Mouse (Mus musculus): Measurements from ENCODE around the gene Reln. TPM values are rescaled to one million over a fixed set of nuclear protein-coding genes. Genes with fewer than 3 reads are reported as not detected.

Gene Reln
- polyA plus RNA-seq, 1 experiment from 2014 or later = 45.8 TPM

- no peak for ATAC-seq (ENCODE audit: low read depth)
- no peaks in the 10 kb centered on the region for H3K4me1 ChIP-seq (replicated peaks)
- no peaks in the 10 kb centered on the region for H3K36me3 ChIP-seq
- no peak overlapping the region for H3K4me2 ChIP-seq
- no peak overlapping the region for H3K27ac ChIP-seq (replicated peaks)
- H3K9me3 ChIP-seq = no peaks in the 10 kb centered on the region
- 64% methylated on average over 6 of the region's 6 CpGs for WGBS
- no peak overlapping the region for H3K9ac ChIP-seq
- no peak overlapping the region for H3K4me3 ChIP-seq
- H3K27me3 ChIP-seq = no peaks in the 10 kb centered on the region
Observed at GRCm38 (mm10) chr5:22080468-22080986, 264.0 kb downstream of the Reln start.

- Histone ChIP-seq H3K27me3 (no peaks in the 10 kb centered on the region), H3K4me1 (replicated peaks) (peaks cover 4% of the 10 kb centered on the region), H3K4me2 (no peak overlapping the region), H3K9ac (no peak overlapping the region), H3K4me3 (no peak overlapping the region), H3K9me3 (no peaks in the 10 kb centered on the region), H3K27ac (replicated peaks) (no peak overlapping the region), H3K36me3 (no peaks in the 10 kb centered on the region)
- ATAC-seq (ENCODE audit: low read depth) = no peak
- WGBS = 56% methylated on average over 5 of the region's 5 CpGs
Observed at GRCm38 (mm10) chr5:22074971-22075370, 269.5 kb downstream of the Reln start.

- Histone ChIP-seq H3K4me3 (no peak overlapping the region), H3K27me3 (no peaks in the 10 kb centered on the region), H3K4me1 (replicated peaks) (peaks cover 4% of the 10 kb centered on the region), H3K9ac (no peak overlapping the region), H3K36me3 (no peaks in the 10 kb centered on the region), H3K27ac (replicated peaks) (no peak overlapping the region), H3K4me2 (no peak overlapping the region), H3K9me3 (no peaks in the 10 kb centered on the region)
- 61% methylated on average over 6 of the region's 6 CpGs for WGBS
- ATAC-seq (ENCODE audit: low read depth) = no peak
Observed at GRCm38 (mm10) chr5:22072591-22072990, 271.9 kb downstream of the Reln start.

- Histone ChIP-seq H3K36me3 (no peaks in the 10 kb centered on the region), H3K27ac (replicated peaks) (no peak overlapping the region), H3K9ac (no peak overlapping the region), H3K4me2 (no peak overlapping the region), H3K4me3 (no peak overlapping the region), H3K27me3 (no peaks in the 10 kb centered on the region), H3K4me1 (replicated peaks) (no peaks in the 10 kb centered on the region), H3K9me3 (no peaks in the 10 kb centered on the region)
- no peak for ATAC-seq (ENCODE audit: low read depth)
- 91% methylated on average over 6 of the region's 6 CpGs for WGBS
Observed at GRCm38 (mm10) chr5:22059251-22059650, 285.3 kb downstream of the Reln start.

GRCm38 (mm10) chr5:22041825-22042224, 302.7 kb downstream of the Reln start:
- ATAC-seq (ENCODE audit: low read depth) = no peak
- Histone ChIP-seq H3K27ac (replicated peaks) (no peak overlapping the region), H3K9me3 (no peaks in the 10 kb centered on the region), H3K4me2 (no peak overlapping the region), H3K4me1 (replicated peaks) (peaks cover 14% of the 10 kb centered on the region; the same call in 1 of the 2 replicates), H3K27me3 (no peaks in the 10 kb centered on the region), H3K36me3 (no peaks in the 10 kb centered on the region), H3K9ac (no peak overlapping the region), H3K4me3 (no peak overlapping the region)
- 90% methylated on average over 6 of the region's 6 CpGs for WGBS

GRCm38 (mm10) chr5:22039375-22040149, 304.9 kb downstream of the Reln start:
- no peak overlapping the region for H3K4me2 ChIP-seq
- H3K27ac ChIP-seq (replicated peaks) = no peak overlapping the region
- no peaks in the 10 kb centered on the region for H3K27me3 ChIP-seq
- 76% methylated on average over 12 of the region's 12 CpGs for WGBS
- H3K9me3 ChIP-seq = no peaks in the 10 kb centered on the region
- no peak for ATAC-seq (ENCODE audit: low read depth)
- no peak overlapping the region for H3K4me3 ChIP-seq
- H3K4me1 ChIP-seq (replicated peaks) = peaks cover 10% of the 10 kb centered on the region
- no peaks in the 10 kb centered on the region for H3K36me3 ChIP-seq
- H3K9ac ChIP-seq = no peak overlapping the region

- WGBS = 20% methylated on average over 8 of the region's 8 CpGs
- no peaks in the 10 kb centered on the region for H3K27me3 ChIP-seq
- H3K36me3 ChIP-seq = no peaks in the 10 kb centered on the region
- no peak overlapping the region for H3K4me3 ChIP-seq
- H3K9me3 ChIP-seq = no peaks in the 10 kb centered on the region
- no peak for ATAC-seq (ENCODE audit: low read depth)
- H3K4me1 ChIP-seq (replicated peaks) = peaks cover 42% of the 10 kb centered on the region
- H3K4me2 ChIP-seq = no peak overlapping the region
- H3K9ac ChIP-seq = no peak overlapping the region
- no peak overlapping the region for H3K27ac ChIP-seq (replicated peaks)
Observed at GRCm38 (mm10) chr5:22035201-22035600, 309.3 kb downstream of the Reln start.

GRCm38 (mm10) chr5:22033039-22033438, 311.5 kb downstream of the Reln start:
- H3K9ac ChIP-seq = no peak overlapping the region
- WGBS = 31% methylated on average over 8 of the region's 8 CpGs
- peak; percentile 54 for ATAC-seq (ENCODE audit: low read depth)
- H3K9me3 ChIP-seq = no peaks in the 10 kb centered on the region
- no peaks in the 10 kb centered on the region for H3K36me3 ChIP-seq
- no peaks in the 10 kb centered on the region for H3K27me3 ChIP-seq
- H3K4me3 ChIP-seq = no peak overlapping the region
- H3K4me1 ChIP-seq (replicated peaks) = peaks cover 42% of the 10 kb centered on the region
- H3K4me2 ChIP-seq = no peak overlapping the region
- H3K27ac ChIP-seq (replicated peaks) = no peak overlapping the region

GRCm38 (mm10) chr5:22031653-22032052, 312.8 kb downstream of the Reln start:
- Histone ChIP-seq H3K36me3 (no peaks in the 10 kb centered on the region), H3K4me3 (no peak overlapping the region), H3K27me3 (no peaks in the 10 kb centered on the region), H3K4me2 (no peak overlapping the region), H3K4me1 (replicated peaks) (peaks cover 42% of the 10 kb centered on the region), H3K27ac (replicated peaks) (no peak overlapping the region), H3K9me3 (no peaks in the 10 kb centered on the region), H3K9ac (no peak overlapping the region)
- peak; percentile 73 for ATAC-seq (ENCODE audit: low read depth)
- WGBS = 8% methylated on average over 7 of the region's 7 CpGs

- H3K9me3 ChIP-seq = no peaks in the 10 kb centered on the region
- H3K9ac ChIP-seq = no peak overlapping the region
- H3K27me3 ChIP-seq = no peaks in the 10 kb centered on the region
- no peak for ATAC-seq (ENCODE audit: low read depth)
- H3K4me1 ChIP-seq (replicated peaks) = peaks cover 30% of the 10 kb centered on the region
- 81% methylated on average over 11 of the region's 11 CpGs for WGBS
- H3K4me3 ChIP-seq = no peak overlapping the region
- H3K36me3 ChIP-seq = no peaks in the 10 kb centered on the region
- H3K27ac ChIP-seq (replicated peaks) = no peak overlapping the region
- H3K4me2 ChIP-seq = no peak overlapping the region
Observed at GRCm38 (mm10) chr5:22028379-22028778, 316.1 kb downstream of the Reln start.

GRCm38 (mm10) chr5:22027240-22027875, 317.1 kb downstream of the Reln start:
- H3K4me1 ChIP-seq (replicated peaks) = peaks cover 20% of the 10 kb centered on the region
- H3K27me3 ChIP-seq = no peaks in the 10 kb centered on the region
- H3K4me2 ChIP-seq = no peak overlapping the region
- H3K9ac ChIP-seq = no peak overlapping the region
- no peak overlapping the region for H3K27ac ChIP-seq (replicated peaks)
- H3K36me3 ChIP-seq = no peaks in the 10 kb centered on the region
- 86% methylated on average over 6 of the region's 6 CpGs for WGBS
- H3K4me3 ChIP-seq = no peak overlapping the region
- H3K9me3 ChIP-seq = no peaks in the 10 kb centered on the region
- ATAC-seq (ENCODE audit: low read depth) = no peak

- ATAC-seq (ENCODE audit: low read depth) = no peak
- 95% methylated on average over 4 of the region's 4 CpGs for WGBS
- Histone ChIP-seq H3K36me3 (no peaks in the 10 kb centered on the region), H3K4me2 (no peak overlapping the region), H3K4me3 (no peak overlapping the region), H3K27me3 (no peaks in the 10 kb centered on the region), H3K4me1 (replicated peaks) (peaks cover 4% of the 10 kb centered on the region), H3K27ac (replicated peaks) (no peak overlapping the region), H3K9ac (no peak overlapping the region), H3K9me3 (no peaks in the 10 kb centered on the region)
Observed at GRCm38 (mm10) chr5:22025746-22026145, 318.8 kb downstream of the Reln start.

All from neural tube, embryonic 13.5 days (tissue).